Mouse (Mus musculus) gastrocnemius, postnatal 4 days (tissue): ENCODE data around the gene Slc34a3. TPM values are rescaled to one million over a fixed set of nuclear protein-coding genes. Genes with fewer than 3 reads are reported as not detected.
A peak's percentile ranks its signal among the peaks of the same experiment; 100 is the strongest.

Source experiments
- DNase-seq, 2 experiments: peaks; one replicate each; pipeline ENCODE4 v3.0.0; 2021 to 2022; ENCODE audit warnings: low spot score in 2 of 2, mixed read lengths in 2 of 2
- total RNA-seq, 2 experiments: library from RNA; stranded (reverse); gene quantifications; 2 replicates each; pipeline ENCODE4 v1.2.3; 2021

The Slc34a3 gene
- total RNA-seq, 2 experiments from 2014 or later: not detected

DNA sequence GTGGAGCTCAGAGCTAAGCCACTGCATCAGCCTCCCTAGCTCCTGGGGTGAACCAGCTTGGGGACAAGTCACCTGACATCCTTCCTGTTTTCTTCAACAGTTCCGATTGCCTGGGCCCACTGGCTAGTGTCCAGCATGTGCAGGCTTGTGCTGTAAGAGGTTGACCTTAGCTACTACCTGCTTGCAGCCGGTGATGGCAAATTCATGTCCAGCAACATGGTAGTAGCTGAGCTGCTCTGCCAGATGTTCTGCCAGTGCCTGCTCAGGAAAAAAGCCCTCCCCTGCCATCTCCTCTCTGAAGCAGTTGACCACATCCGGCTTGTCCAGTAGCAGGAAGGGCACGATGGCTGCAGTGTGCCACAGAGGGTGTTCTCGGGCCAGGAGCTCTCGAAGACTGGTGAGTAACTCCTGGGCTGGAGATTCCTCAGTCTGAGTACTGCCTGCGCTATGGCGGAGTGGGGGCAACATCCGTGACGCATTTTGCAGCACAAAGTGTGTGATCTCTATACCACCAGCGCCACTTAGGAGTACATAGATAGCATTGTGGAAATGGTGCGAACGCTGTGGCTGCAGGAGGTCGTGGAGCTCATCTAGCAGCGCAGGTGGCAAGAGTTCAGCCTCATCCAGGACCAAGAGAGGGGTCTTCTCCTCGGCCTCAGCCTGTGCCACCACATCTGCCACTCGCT lies 39.5 kb downstream of the Slc34a3 start:
- no peak for DNase-seq

DNA sequence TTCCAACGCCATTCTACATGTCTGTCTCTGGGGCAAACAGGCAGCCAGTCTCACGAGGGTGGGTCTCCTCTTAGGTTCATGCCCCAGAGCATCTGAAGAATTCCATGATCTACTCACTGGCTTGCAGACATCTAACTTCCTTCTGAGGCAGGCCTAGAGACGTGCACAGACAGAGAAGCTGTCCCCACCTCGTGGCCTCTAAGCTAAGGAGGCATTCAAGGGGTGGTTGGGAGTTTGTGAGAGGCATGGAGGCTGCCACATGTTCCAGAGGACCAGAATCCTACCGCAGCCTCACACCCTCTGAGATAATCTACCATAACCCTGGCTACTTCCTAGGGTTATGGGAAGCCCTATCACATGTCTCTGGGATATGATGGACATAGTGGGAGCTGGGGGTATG lies 40.2 kb downstream of the Slc34a3 start:
- no peak for DNase-seq

DNA sequence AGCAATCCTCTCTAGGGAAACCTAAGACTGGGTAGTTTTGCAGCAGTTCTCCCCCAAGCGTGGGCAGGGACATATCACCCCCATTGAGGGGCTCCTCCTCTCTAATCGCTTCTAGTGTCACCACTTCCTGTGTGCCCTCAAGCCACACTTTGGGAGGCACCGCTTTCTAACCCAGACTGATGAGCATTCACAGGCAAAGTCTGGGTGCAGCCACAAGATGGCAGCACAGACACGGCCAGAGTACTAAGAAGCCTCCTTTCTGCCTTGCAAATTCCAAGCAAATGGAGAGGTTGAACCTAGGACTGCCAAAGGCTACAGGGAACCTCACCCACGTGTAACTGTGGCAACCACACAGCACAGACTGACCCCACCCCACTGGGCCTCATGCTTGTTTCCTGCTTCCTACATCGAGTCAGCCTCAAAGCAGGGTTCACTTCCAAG lies 40.8 kb downstream of the Slc34a3 start:
- peak in 1 of 2 experiments; percentile 77 for DNase-seq

DNA sequence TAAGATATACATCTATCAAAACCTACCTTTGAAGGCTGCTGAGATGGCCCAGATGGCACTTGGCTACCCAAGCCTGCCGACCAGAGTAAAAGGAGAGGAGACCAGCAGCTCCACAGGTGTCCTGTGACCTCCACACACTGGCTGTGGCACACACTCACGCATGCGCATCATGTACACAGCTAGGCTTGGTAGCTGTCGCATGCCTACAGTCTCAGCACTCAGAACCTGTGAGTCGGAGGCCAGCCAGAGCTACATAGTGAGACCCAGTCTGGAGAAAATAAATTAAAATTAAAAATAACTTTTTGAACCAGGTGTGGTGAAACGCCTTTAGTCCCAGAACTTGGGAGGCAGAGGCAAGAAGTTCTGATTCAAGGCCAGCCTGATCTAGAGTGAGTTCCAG lies 46.3 kb downstream of the Slc34a3 start:
- DNase-seq: no peak

DNA sequence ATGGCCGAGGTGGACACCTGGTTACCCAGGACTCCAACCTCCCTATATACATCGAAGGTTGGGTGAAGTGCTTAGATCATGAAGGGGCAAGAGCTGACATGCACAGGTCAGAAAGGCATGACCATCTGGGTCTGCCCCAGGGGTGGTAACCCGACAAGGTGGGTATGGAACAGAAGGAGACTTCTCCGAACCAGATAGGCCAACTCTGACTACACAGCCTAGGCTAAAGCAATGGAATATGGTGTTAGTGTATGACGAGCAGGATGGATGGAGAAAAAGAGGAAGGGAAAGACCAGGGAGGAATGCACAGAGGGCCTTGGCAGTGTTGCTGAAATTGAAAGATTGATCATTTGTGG lies 47.6 kb downstream of the Slc34a3 start:
- DNase-seq: no peak

DNA sequence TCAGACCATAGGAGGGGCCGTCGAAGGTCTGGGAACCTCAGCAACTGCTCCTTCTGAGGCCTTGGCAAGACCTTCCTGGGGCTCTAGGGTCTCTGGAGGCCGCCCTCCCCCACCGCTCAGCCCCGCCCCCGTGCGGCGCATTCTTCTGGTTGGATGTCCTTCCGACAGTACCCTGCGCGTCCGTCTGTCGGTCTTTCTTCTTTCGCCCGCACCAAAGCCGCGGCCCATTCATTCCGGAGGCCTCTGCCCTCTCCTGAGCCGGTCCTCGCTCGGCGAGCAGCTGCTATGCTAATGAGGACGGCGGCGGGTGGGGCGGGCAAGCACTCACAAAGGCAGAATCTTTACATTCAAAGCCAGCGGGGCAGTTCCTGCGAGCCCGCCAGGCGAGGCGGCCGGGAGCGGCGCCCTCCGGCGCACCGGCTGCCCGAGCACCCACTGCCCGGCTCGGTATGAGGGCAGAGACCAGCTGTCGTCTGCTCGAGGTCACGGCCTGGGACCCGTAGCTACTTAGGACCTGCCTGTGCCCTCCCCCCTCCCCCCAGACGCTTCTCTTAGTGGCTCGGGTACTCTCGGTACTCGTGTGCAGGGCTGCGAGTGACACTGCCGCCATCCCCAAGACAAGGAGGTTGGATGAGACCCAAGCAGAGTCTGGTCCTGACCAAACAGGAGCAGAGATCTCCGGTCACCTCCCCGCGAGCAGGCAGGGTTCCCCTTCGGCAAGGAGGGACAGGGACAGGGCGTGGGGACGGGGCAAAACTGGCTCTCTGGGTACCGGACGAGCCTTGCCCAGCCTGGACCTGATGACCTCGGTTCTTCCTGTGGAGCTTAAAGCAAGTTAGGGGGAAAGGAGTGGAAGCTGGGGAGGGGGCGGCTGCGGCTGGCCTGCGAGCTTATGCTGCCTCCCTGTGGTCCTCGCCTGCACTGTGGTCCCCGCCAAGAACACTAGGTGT lies 48.3 kb downstream of the Slc34a3 start:
- DNase-seq: peak in 1 of 2 experiments; percentile 53

DNA sequence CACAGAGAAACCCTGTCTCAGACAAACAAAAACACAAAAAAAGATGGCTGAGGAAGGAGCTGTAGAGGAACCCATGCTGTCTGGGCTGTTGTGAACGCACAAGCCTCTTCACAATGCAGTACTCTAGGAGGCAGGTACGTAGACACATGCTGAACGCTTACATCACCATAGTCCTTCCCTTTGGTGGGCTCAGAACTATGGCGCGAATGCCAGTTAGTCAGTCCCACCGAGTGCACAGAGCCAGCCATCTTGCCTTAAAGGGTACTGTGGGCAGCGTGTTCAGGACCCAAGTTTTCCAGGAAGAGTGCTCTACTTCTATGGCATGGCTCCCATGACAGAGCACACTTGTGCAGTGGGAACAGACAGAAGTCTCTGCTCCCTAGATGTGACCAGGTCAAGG lies 49.7 kb downstream of the Slc34a3 start:
- DNase-seq: no peak

DNA sequence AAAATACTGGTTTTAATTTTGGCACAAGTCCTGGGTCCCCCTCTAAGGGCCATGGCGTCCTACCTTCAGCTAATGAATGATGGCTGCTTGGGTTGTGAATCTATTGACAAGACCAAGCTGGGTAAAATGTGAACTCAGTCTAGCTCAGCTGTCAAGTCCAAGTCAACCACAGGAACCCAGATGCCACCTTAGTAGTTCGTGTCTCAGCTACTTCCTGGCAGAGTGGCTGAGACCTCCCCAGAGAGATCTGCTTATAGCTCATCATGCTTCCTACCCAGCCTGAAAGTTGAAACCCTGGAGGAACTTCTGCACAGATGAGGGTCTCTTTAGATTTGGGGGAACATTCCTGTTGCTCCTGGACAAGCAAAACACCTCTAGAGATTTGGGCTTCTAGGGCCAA lies 50.8 kb downstream of the Slc34a3 start:
- DNase-seq: no peak

DNA sequence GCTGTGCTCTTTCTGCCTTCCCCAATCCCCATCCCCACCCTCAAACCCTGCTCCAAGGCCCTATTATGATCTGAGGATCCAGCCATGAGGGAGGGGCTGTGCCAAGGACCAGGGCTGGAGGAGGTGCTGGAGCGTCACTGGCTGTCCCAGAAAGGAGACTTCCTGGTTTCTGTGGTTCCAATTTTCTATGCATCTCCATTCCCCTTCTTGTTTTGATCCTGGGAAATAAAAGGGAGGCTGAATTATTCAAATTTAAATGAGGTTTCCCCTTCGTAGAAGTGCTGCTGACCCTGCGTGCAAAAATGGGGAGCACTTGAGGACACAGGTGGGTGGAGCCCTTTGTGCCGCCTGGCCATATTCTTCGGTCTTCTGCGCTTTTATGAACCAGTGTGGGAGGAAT lies 51.5 kb downstream of the Slc34a3 start:
- no peak for DNase-seq

DNA sequence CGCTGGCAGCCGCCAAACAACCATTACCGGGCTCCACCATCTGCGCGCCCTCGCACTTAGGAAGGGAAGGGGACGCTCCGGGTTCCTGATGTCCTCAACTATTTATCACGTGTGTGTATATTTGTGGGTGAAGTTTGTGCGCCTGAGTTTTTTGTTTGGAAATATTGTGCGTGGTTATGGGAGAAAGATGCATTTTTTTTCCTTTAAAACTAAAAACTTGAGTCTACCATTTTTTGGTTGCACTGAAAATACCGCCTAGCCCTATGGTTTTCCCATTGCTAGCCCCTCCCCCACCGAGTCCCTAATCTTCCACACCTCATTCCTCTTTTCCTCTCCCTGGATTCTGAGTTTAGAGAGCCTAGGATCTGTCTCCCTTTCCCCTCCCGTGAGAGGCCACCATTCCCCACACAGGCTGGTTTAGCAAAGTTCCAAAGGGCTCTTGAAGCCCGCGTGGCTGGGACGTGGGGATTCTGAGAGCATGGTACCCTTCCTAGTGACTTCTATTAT lies 52.2 kb downstream of the Slc34a3 start:
- DNase-seq: peak in 1 of 2 experiments; percentile 26

DNA sequence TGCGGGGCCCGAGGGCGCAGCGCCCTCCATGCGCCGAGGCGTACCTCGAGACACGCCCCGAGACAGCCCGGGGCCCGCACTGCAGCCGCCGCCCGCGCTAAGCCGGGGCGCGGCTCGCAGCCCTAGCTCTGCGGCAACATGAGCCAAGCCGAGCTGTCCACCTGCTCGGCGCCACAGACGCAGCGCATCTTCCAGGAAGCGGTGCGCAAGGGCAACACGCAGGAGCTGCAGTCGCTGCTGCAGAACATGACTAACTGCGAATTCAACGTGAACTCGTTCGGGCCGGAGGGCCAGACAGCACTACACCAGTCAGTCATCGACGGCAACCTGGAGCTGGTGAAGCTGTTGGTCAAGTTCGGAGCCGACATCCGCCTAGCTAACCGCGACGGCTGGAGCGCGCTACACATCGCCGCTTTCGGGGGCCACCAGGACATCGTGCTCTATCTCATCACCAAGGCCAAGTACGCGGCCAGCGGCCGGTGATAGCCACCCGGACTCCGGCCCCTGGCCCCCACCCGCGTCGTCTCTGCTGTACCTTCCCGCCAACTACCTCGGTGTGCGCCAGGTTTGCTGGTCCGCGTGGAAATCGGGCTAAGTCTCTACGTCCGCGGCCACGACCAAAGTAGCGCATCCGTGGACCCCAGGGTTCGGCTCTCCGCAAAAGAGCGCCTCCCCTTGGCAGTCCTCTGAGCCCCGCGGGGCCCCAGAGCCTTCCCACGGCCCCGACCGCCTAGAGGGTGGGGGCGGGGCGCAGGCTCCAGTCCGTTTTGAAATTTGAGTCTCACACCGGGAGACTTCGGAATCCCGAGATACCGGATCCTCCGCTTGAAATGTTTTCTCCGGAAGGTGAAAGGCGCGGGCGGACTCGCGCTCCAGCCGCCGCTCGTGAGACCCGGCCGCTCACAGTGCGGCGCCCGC lies 52.9 kb downstream of the Slc34a3 start:
- DNase-seq: no peak

DNA sequence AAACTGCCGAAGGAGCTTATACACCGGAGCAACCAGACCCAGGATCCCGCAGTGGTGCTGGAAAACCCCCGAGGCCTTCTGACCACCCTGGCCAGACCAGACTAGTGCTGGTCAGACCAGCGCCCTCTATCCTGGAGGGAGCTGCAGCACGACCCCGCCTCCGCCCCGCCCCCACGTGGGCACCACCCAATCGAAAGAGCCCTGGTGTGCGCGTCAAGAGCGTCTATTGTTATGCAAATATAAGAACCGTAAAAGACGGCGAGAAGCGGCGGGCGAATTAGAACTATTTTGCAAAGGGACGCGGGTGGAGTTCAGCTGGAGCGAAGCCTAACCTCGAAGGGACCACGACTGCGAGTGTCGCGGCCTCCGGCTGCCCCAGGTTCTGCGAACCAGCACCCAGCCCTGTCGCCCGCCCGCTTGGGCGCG lies 53.7 kb downstream of the Slc34a3 start, which contains the start of gene Nrarp:
TSS of gene Nrarp (plus strand) at position 281 of the 426 bp plus-strand sequence.
- DNase-seq: peak; percentile 83 to 90

DNA sequence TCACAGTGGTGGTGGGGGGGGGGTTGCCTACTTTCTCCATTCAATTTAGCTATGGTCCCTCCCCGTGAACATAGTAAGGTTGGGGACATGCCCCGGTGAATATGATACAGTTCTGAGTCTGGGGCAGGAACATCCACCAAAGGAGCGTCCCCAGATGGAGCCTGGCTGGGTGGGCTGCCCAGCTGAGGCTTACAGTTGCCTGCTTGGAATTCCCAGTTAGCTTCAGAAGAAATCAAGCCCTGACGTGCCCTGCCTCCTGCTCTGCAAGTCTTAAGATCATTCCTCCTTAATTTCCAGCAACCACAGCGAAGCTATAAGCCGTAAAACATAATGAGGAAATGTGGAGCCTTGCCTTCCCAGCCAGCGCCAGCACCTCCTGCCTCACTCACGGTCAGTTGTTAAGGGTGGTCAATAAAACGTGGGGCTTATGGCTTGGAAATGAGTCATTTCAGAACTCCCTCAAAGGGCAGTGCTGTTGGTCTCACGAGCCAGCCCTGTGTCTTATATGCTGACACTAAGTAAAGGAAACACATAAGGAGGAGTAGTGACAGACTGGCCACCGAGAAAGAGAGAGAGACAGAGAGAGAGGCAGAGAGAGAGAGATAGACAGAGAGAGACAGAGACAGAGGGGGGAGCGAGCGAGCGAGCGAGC lies 54.5 kb downstream of the Slc34a3 start:
- peak in 1 of 2 experiments; percentile 9 for DNase-seq

Other genes starting within 250 kb of the Slc34a3 start
- 10 to 100 TPM; 43.1 to 47.7 TPM for gene Nsmf, start 180.0 kb downstream of the Slc34a3 start, total RNA-seq
- gene Entpd8, start 154.1 kb downstream of the Slc34a3 start, total RNA-seq: not detected
- gene Noxa1, start 139.2 kb downstream of the Slc34a3 start, total RNA-seq: not detected
- gene Nrarp, start 53.6 kb downstream of the Slc34a3 start, total RNA-seq: 10 to 100 TPM; 20.8 to 22.5 TPM
- 1 to 10 TPM; 2.7 to 2.9 TPM for gene Tor4a, start 37.5 kb downstream of the Slc34a3 start, total RNA-seq
- gene Nelfb, start 22.9 kb downstream of the Slc34a3 start, total RNA-seq: 10 to 100 TPM; 43.4 to 47.7 TPM
- not detected for gene Stpg3, start 19.7 kb downstream of the Slc34a3 start, total RNA-seq
- gene Fam166a, start 15.6 kb downstream of the Slc34a3 start, total RNA-seq: under 1 TPM in 1 of 2 experiments, not detected in 1; 0.25 TPM
- 100 to 1,000 TPM; 360 to 390 TPM for gene Tubb4b, start 9.7 kb downstream of the Slc34a3 start, total RNA-seq
- gene Rnf224, start 2.4 kb upstream of the Slc34a3 start, total RNA-seq: not detected
- gene Rnf208, start 7.9 kb upstream of the Slc34a3 start, total RNA-seq: 1 to 10 TPM; 1.4 to 2.0 TPM
- not detected for gene Cysrt1, start 8.1 kb upstream of the Slc34a3 start, total RNA-seq
- gene AL732309.1, start 12.5 kb upstream of the Slc34a3 start, total RNA-seq: 1 to 10 TPM; 1.3 to 1.5 TPM
- 10 to 100 TPM; 18.8 to 19.7 TPM for gene Tmem203, start 21.1 kb upstream of the Slc34a3 start, total RNA-seq
- 1 to 10 TPM; 4.8 to 6.3 TPM for gene Tprn, start 28.3 kb upstream of the Slc34a3 start, total RNA-seq
- 10 to 100 TPM; 55.9 to 58.1 TPM for gene Ssna1, start 38.1 kb upstream of the Slc34a3 start, total RNA-seq
- 10 to 100 TPM; 64.9 to 69.0 TPM for gene Anapc2, start 38.1 kb upstream of the Slc34a3 start, total RNA-seq
- gene Tmem210, start 53.8 kb upstream of the Slc34a3 start, total RNA-seq: not detected
- gene Lrrc26, start 55.6 kb upstream of the Slc34a3 start, total RNA-seq: not detected
- under 1 TPM; 0.17 to 0.26 TPM for gene Grin1, start 84.8 kb upstream of the Slc34a3 start, total RNA-seq
- gene Man1b1, start 98.0 kb upstream of the Slc34a3 start, total RNA-seq: 10 to 100 TPM; 36.5 to 40.2 TPM
- gene Dpp7, start 122.0 kb upstream of the Slc34a3 start, total RNA-seq: 10 to 100 TPM in 1 of 2 experiments, 1 to 10 TPM in 1; 8.1 to 11.9 TPM
- gene Uap1l1, start 131.3 kb upstream of the Slc34a3 start, total RNA-seq: 10 to 100 TPM; 11.2 to 14.3 TPM
- 1 to 10 TPM; 6.2 TPM for gene Sapcd2, start 138.0 kb upstream of the Slc34a3 start, total RNA-seq
- 10 to 100 TPM; 35.1 to 42.0 TPM for gene Entpd2, start 161.5 kb upstream of the Slc34a3 start, total RNA-seq
- 10 to 100 TPM; 41.2 to 45.9 TPM for gene Npdc1, start 165.0 kb upstream of the Slc34a3 start, total RNA-seq
- under 1 TPM in 1 of 2 experiments, not detected in 1; 0.34 TPM for gene Fut7, start 188.9 kb upstream of the Slc34a3 start, total RNA-seq
- 10 to 100 TPM; 12.7 to 13.8 TPM for gene Abca2, start 194.3 kb upstream of the Slc34a3 start, total RNA-seq
- gene Clic3, start 222.5 kb upstream of the Slc34a3 start, total RNA-seq: under 1 TPM in 1 of 2 experiments, not detected in 1; 0.34 TPM
- 10 to 100 TPM; 40.0 to 45.9 TPM for gene Paxx, start 226.7 kb upstream of the Slc34a3 start, total RNA-seq
- 1 to 10 TPM; 2.9 to 3.9 TPM for gene Ptgds, start 235.7 kb upstream of the Slc34a3 start, total RNA-seq